Mouse (Mus musculus): Measurements from ENCODE around the gene Rgs6.

The Rgs6 gene

GRCm38 (mm10) chr12:82756756-82757155, 168.7 kb downstream of the Rgs6 start:
- no peak for DNase-seq (ENCODE audit: low read depth, low spot score)

GRCm38 (mm10) chr12:82757367-82757766, 169.3 kb downstream of the Rgs6 start:
- DNase-seq (ENCODE audit: low read depth, low spot score): no peak

GRCm38 (mm10) chr12:82762046-82762445, 174.0 kb downstream of the Rgs6 start:
- DNase-seq (ENCODE audit: low read depth, low spot score): no peak

GRCm38 (mm10) chr12:82768726-82769125, 180.6 kb downstream of the Rgs6 start:
- DNase-seq (ENCODE audit: low read depth, low spot score): no peak

GRCm38 (mm10) chr12:82772215-82772614, 184.1 kb downstream of the Rgs6 start:
- DNase-seq (ENCODE audit: low read depth, low spot score): no peak

- no peak for DNase-seq (ENCODE audit: low read depth, low spot score)
Measured at GRCm38 (mm10) chr12:82774576-82774975, 186.5 kb downstream of the Rgs6 start.

GRCm38 (mm10) chr12:82776686-82777085, 188.6 kb downstream of the Rgs6 start:
- no peak for DNase-seq (ENCODE audit: low read depth, low spot score)

- no peak for DNase-seq (ENCODE audit: low read depth, low spot score)
Measured at GRCm38 (mm10) chr12:82780936-82781335, 192.8 kb downstream of the Rgs6 start.

- no peak for DNase-seq (ENCODE audit: low read depth, low spot score)
Measured at GRCm38 (mm10) chr12:82781414-82781813, 193.3 kb downstream of the Rgs6 start.

- DNase-seq (ENCODE audit: low read depth, low spot score): no peak
Measured at GRCm38 (mm10) chr12:82792122-82792521, 204.0 kb downstream of the Rgs6 start.

GRCm38 (mm10) chr12:82799892-82800291, 211.8 kb downstream of the Rgs6 start:
- no peak for DNase-seq (ENCODE audit: low read depth, low spot score)

GRCm38 (mm10) chr12:82801736-82802135, 213.6 kb downstream of the Rgs6 start:
- DNase-seq (ENCODE audit: low read depth, low spot score): no peak

GRCm38 (mm10) chr12:82802711-82803110, 214.6 kb downstream of the Rgs6 start:
- no peak for DNase-seq (ENCODE audit: low read depth, low spot score)

- DNase-seq (ENCODE audit: low read depth, low spot score): peak; percentile 15
Measured at GRCm38 (mm10) chr12:82805167-82805566, 217.1 kb downstream of the Rgs6 start.

- DNase-seq (ENCODE audit: low read depth, low spot score): no peak
Measured at GRCm38 (mm10) chr12:82810631-82811030, 222.5 kb downstream of the Rgs6 start.

- DNase-seq (ENCODE audit: low read depth, low spot score): peak; percentile 37
Measured at GRCm38 (mm10) chr12:82815982-82816381, 227.9 kb downstream of the Rgs6 start.

- DNase-seq (ENCODE audit: low read depth, low spot score): no peak
Measured at GRCm38 (mm10) chr12:82819328-82819727, 231.2 kb downstream of the Rgs6 start.

GRCm38 (mm10) chr12:82819991-82820390, 231.9 kb downstream of the Rgs6 start:
- no peak for DNase-seq (ENCODE audit: low read depth, low spot score)

- DNase-seq (ENCODE audit: low read depth, low spot score): peak; percentile 10
Measured at GRCm38 (mm10) chr12:82822821-82823620, 234.9 kb downstream of the Rgs6 start.

GRCm38 (mm10) chr12:82830333-82830732, 242.2 kb downstream of the Rgs6 start:
- DNase-seq (ENCODE audit: low read depth, low spot score): no peak

GRCm38 (mm10) chr12:82838544-82838943, 250.5 kb downstream of the Rgs6 start:
- DNase-seq (ENCODE audit: low read depth, low spot score): no peak

- no peak for DNase-seq (ENCODE audit: low read depth, low spot score)
Measured at GRCm38 (mm10) chr12:82841566-82841965, 253.5 kb downstream of the Rgs6 start.

GRCm38 (mm10) chr12:82848304-82848872, 260.3 kb downstream of the Rgs6 start:
- no peak for DNase-seq (ENCODE audit: low read depth, low spot score)
